Mouse (Mus musculus) cerebellum, adult (tissue): ENCODE data around the gene P4ha1.
"Not testable (repeated sequence)": the region's sequence is repeated elsewhere in the genome, so short reads cannot be mapped to it uniquely, and the experiment has no call there.

Experiments
- ATAC-seq: cut with Nextera tagmentation; 2 replicates; pipeline ENCODE4 v1.9.2; 2017; ENCODE audit warnings: mild to moderate bottlenecking, moderate library complexity, mixed read lengths; ENCODE audit not compliant: insufficient number of reproducible peaks, low FRiP score, low TSS enrichment

The P4ha1 gene

GRCm38 (mm10) chr10:59323100-59323487 is at the start of gene P4ha1:
TSS of gene P4ha1 (plus strand) at chr10:59323296.
- peak; percentile 98 for ATAC-seq

GRCm38 (mm10) chr10:59275745-59276144 is 47.4 kb upstream of the P4ha1 start:
- ATAC-seq = no peak

GRCm38 (mm10) chr10:59277116-59277515 is 46.0 kb upstream of the P4ha1 start:
- ATAC-seq = no peak

DNA sequence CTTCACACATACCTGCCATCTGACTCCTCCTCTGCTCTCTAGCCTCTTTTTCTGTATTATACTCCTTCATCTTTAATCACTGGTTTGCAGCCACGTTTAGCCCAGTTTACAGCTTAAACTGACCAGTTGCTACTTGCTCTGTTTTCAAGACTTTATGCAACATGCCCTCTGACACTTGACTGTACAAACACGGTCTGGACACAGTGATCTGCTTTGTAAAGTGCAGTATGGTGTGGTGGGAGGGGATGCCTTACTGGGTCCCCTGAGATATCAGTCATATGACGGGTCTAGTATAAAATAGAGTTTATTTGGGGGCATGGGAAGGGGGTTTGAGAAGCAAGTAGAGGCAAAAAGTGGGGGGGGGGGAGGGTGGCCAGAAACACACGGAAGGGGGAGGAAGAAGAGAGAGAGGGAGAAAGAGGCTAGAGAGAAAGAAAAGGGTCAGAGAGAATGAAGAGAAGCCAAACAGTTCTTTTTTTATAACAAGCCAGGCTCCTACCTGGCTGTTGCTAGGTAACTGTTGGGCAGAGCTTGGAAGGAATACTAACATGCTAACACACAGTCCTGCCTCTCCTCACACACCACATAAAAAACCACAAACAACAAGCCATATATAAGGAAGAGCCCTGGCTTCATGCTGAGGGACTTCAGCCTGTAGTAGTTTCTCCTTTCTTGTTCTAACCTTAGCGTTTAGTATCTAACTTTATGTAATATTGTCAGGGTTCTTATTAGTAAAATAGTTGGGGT is 45.2 kb upstream of the P4ha1 start:
- ATAC-seq = no peak

DNA sequence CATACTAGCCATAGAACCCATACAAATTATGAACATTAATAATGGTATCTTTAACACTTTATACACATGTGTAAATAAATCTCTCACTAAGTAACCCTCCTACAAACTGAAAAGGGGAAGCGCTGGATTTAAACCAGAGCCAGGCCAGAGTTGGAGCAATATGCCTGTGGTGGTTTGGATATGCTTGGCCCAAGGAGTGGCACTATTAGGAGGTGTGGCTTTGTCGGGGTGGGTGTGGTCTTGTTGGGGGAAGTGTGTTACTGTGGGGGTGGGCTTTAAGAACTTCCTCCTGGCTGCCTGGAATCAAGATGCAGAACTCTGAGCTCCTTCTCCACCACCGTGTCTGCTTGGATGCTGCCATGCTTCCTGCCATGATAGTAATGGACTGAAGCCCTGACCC is 39.9 kb upstream of the P4ha1 start:
- ATAC-seq = no peak

GRCm38 (mm10) chr10:59283749-59284148 is 39.3 kb upstream of the P4ha1 start:
- ATAC-seq = no peak

- no peak for ATAC-seq
Measured at GRCm38 (mm10) chr10:59285530-59285929, 37.6 kb upstream of the P4ha1 start.

- ATAC-seq = no peak
Measured at GRCm38 (mm10) chr10:59287251-59287650, 35.8 kb upstream of the P4ha1 start.

- no peak for ATAC-seq
Measured at GRCm38 (mm10) chr10:59287662-59288061, 35.4 kb upstream of the P4ha1 start.

DNA sequence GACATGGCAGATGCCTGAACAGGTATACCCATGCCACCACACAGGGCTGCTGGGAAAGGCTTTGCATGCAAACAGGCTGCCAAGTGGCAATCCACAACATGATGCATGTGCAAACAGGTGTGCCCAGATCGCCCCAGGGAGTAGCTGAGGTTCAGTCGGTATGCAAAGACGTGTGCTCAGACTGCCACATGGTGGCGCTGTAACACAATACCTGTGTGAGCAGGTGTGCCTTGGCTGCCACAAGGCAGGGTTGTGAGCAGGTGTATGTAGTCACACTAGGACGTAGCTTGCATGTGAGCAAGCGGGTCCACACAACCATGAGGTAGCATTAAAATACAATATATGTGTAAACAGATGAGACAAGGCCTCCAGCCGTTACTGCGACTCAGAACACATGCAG is 34.0 kb upstream of the P4ha1 start:
- no peak for ATAC-seq

DNA sequence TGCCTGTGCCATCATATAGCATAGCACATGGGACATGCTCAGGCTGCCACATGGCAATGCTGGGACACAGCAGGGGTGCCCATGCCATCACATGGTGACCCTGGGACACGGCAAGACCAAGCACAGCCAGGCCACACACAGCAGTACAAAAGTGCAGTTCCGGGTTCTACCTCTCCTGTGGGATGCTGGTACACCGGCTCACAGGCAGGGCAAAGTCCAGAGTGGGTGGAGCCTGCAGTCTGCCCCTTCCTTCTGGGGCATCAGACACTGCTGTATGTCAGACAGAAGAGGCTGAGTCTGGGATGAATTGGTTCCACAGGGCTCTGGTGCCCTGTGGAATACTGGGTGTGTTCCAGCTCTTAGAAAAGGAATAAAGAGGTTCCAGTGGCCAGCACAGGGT is 31.6 kb upstream of the P4ha1 start:
- ATAC-seq = no peak

DNA sequence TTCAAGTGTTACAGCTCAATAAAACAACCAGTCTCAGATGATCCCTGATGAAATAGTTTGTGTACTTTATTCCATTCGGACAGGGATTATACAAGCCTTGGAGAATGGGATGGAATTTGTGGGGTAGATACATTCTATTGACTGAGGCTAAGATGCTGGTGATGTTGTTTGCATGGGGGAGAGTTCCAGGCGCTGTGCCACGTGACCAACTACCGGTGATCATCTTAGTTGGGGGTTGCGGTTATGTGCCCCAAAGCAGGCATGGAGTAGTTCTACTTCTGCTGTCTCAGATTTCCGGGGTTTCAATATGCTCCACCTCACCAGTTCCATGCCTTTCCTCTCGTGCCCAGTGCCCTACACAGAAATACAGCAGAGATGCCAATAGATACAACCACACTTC is 31.0 kb upstream of the P4ha1 start:
- ATAC-seq = no peak

DNA sequence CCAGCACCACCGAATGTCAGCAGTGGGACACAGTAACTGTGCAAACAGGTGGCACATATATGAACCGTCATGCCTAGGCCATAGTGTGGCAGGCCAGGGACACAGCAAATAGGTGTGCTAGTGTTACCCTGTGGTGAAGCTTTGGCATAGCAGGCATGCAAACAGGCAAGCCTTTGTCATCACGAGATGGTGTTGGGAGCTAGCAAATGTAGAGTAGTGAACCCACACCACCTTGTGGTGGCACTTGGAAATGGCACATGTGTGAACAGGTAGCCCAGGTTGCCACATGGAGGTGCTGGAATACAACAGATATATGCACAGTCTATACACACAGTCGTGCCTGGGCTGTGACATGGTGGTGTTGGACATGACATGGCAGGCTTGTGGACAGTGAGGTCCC is 30.5 kb upstream of the P4ha1 start:
- peak; percentile 46 for ATAC-seq

- no peak for ATAC-seq
Measured at GRCm38 (mm10) chr10:59295241-59295811, 27.8 kb upstream of the P4ha1 start.

GRCm38 (mm10) chr10:59296261-59296660 is 26.8 kb upstream of the P4ha1 start:
- 0 out of 2 replicates have a peak, but pooled peaks have one; percentile 32 for ATAC-seq

GRCm38 (mm10) chr10:59302671-59303070 is 20.4 kb upstream of the P4ha1 start:
- ATAC-seq = not testable (repeated sequence)

GRCm38 (mm10) chr10:59308993-59309715 is 13.9 kb upstream of the P4ha1 start:
- ATAC-seq = 0 out of 2 replicates have a peak, but pooled peaks have one; percentile 61

DNA sequence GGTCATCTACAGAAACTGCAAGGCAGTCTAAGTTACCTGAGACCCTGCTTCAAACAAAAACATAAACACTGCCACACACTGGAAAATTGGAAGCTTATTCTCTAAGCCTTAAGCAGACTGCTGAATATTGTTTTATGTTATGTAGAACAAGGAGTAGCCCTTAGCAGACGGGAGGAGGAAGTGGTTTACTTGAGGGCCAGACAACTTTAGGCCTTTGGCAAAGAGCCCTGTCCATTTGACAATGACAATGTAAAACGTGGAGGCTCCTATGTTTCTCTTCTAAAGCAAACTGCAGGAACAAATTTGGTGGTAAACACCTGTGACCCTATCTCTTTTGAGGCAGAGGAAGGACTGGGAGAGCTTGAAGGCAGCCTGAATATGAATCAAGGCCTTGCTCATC is 13.0 kb upstream of the P4ha1 start:
- no peak for ATAC-seq

DNA sequence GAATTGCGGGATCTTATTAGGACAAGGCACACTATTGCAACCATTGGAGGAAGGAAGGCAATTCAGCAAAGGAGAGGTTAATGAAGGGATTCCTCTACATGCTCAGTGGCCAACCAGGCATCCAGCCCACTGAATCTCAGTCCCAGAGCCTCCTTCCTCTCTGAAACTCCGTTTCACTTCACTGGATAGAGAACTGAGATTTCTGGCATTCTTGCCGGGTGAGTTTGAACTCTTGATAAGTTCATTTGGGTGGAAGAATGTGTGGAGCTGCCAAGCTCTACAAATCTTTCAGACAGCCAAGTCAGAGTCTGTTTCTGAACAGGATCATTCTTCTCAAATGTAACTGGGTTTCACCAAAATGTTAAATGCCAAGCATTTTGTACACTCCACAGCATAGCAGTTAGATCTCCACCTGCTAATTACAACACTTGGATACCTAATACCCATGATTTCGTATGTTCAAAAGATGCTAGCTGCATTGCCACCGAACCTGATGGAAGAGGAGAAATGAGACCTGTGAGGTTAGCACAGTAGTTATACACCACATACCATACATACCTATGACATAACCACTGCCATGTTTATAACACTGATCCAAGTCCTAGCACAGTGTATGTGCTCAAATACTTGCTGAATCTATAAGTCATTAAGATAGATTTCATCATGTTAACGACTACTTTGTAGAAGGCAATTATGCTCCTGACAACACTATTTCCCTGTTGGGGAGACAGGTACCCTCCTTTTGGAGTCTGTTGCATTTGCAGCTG is 12.2 kb upstream of the P4ha1 start:
- no peak for ATAC-seq

- no peak for ATAC-seq
Measured at GRCm38 (mm10) chr10:59311881-59312280, 11.2 kb upstream of the P4ha1 start.

GRCm38 (mm10) chr10:59321112-59321511 is 2.0 kb upstream of the P4ha1 start:
- ATAC-seq = no peak
